Mouse (Mus musculus): ENCODE data around the gene Gm28269. TPM values are rescaled to one million over a fixed set of nuclear protein-coding genes. Genes with fewer than 3 reads are reported as not detected.

The Gm28269 gene
- not detected for total RNA-seq (2021)
- long read RNA-seq, experiment 1 = 0 reads
- long read RNA-seq, experiment 2 = 0 reads

DNA sequence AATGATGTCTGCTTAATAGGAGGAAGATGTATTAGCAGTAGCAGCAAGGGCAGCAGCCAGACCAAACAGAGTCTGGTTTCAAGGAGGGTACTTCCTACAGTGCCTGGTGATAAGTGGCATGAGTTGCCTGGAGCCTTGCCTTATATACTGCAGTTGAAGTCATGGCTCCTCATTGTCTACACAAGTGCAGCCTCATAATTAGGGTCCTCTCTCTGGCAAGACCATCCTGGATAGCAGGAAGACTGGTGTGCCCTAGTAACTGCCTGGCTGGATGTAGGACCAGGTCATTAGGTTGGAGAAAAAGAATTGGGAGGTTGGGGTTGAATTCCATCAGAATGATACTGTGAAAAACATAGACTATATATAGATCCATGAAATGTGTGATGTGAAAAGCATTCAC is at the start of gene Gm28269:
Gm28269 (minus strand) TSS at position 101 of the 400 bp plus-strand sequence.
- Histone ChIP-seq H3K27ac (no peak within 1 kb of the TSS), H3K4me3 (no peak within 1 kb of the TSS)
- no peak for DNase-seq (ENCODE audit: low spot score in 2 of 2)
- TF ChIP-seq CTCF (conservative IDR thresholded peaks at IDR 0.05) = no peak

GRCm38 (mm10) chrX:21716885-21717284 is 28.0 kb downstream of the Gm28269 start:
- Histone ChIP-seq H3K4me3 (no peak overlapping the region), H3K27ac (no peak overlapping the region)
- no peak for TF ChIP-seq CTCF (conservative IDR thresholded peaks at IDR 0.05)
- DNase-seq (ENCODE audit: low spot score in 2 of 2) = no peak

GRCm38 (mm10) chrX:21715293-21715692 is 29.6 kb downstream of the Gm28269 start:
- no peak for DNase-seq (ENCODE audit: low spot score in 2 of 2)
- TF ChIP-seq CTCF (conservative IDR thresholded peaks at IDR 0.05) = no peak
- H3K4me3 ChIP-seq = no peak overlapping the region
- H3K27ac ChIP-seq = no peak overlapping the region

DNA sequence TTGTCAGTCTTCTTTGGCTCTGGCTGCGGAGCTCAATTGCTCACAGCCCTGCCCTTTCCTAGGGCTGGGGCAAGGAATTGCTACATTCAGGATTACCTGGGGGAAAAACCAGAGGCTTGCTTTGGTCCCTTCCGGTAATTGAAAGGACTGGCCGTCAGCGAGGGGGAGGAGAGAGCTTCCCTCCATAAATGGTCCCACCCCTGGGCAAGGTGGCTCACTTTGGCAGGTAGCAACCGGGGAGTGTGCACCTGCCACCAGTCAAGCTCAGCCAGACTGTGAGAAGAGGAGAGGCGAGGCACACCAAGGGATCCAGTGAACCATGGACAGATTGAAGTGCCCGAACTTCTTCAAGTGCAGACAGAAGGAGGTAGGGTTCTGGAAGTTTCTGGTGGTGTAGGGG is 30.1 kb downstream of the Gm28269 start, which contains the start of gene Slc6a14:
Slc6a14 (plus strand) TSS at position 68 of the 400 bp plus-strand sequence.
- DNase-seq (ENCODE audit: low spot score in 2 of 2) = no peak
- Histone ChIP-seq H3K4me3 (no peak within 1 kb of the TSS), H3K27ac (no peak within 1 kb of the TSS)
- no peak for TF ChIP-seq CTCF (conservative IDR thresholded peaks at IDR 0.05)

GRCm38 (mm10) chrX:21704470-21704869 is 40.4 kb downstream of the Gm28269 start:
- no peak for DNase-seq (ENCODE audit: low spot score in 2 of 2)
- no peak overlapping the region for H3K4me3 ChIP-seq
- H3K27ac ChIP-seq = no peak overlapping the region
- no peak for TF ChIP-seq CTCF (conservative IDR thresholded peaks at IDR 0.05)

DNA sequence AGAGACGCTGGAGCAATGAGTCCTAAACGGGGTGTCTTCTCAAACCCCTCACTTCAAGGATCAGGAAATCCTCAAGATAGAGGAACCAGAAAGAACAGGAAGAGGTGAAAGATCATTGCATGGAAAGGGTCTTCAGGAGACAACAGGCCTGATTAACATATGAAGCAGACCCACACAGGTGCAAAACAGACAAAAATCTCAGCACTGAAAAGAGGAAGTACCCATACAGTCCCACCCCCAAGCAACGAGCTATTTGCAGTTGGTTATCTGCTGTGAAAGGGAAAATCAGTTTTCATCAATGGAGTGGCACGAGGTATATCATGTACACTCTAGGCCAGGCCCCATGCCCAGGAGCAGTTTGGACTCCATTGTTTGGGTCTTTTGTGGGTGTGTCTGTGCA is 43.3 kb downstream of the Gm28269 start:
- Histone ChIP-seq H3K4me3 (no peak overlapping the region), H3K27ac (no peak overlapping the region)
- no peak for DNase-seq (ENCODE audit: low spot score in 2 of 2)
- TF ChIP-seq CTCF (conservative IDR thresholded peaks at IDR 0.05) = no peak

- Histone ChIP-seq H3K4me3 (no peak overlapping the region), H3K27ac (no peak overlapping the region)
- no peak for DNase-seq (ENCODE audit: low spot score in 2 of 2)
- no peak for TF ChIP-seq CTCF (conservative IDR thresholded peaks at IDR 0.05)
These were observed 49.2 kb downstream of the Gm28269 start for GRCm38 (mm10) chrX:21695687-21696086.

- DNase-seq (ENCODE audit: low spot score in 2 of 2) = no peak
- H3K4me3 ChIP-seq = no peak overlapping the region
- no peak for TF ChIP-seq CTCF (conservative IDR thresholded peaks at IDR 0.05)
- H3K27ac ChIP-seq = no peak overlapping the region
These were observed 49.7 kb downstream of the Gm28269 start for GRCm38 (mm10) chrX:21695220-21695619.

Other genes starting within 250 kb of the Gm28269 start
- gene Slc6a14, start 30.2 kb downstream of the Gm28269 start, total RNA-seq (2021) = not detected

Measured in layer of hippocampus, adult 2 months (tissue).